Mouse (Mus musculus) liver, embryonic 15.5 days (tissue): ENCODE measurements around the gene C1ra. TPM values are rescaled to one million over a fixed set of nuclear protein-coding genes. Genes with fewer than 3 reads are reported as not detected.
"Not testable (repeated sequence)": the region's sequence is repeated elsewhere in the genome, so short reads cannot be mapped to it uniquely, and the experiment has no call there.

Source experiments
- ATAC-seq: fragments of 200-750 bp; cut with Nextera tagmentation; 2 replicates; pipeline ENCODE4 v1.8.0; 2017; ENCODE audit warnings: moderate number of reproducible peaks, mild to moderate bottlenecking, moderate library complexity; ENCODE audit not compliant: insufficient read depth
- H3K27ac ChIP-seq: fragments of 300-500 bp; sonication (generic); replicated peaks from 2 replicates; pipeline ENCODE4 v1.5.1; 2015; ENCODE audit warnings: mild to moderate bottlenecking, inconsistent platforms
- H3K27me3 ChIP-seq: fragments of 300-500 bp; sonication (generic); 2 replicates; pipeline ENCODE4 v1.6.1; 2015; ENCODE audit warnings: mild to moderate bottlenecking, inconsistent platforms
- H3K36me3 ChIP-seq: fragments of 300-500 bp; sonication (generic); replicated peaks from 2 replicates; pipeline ENCODE4 v1.6.1; 2015; ENCODE audit warnings: moderate library complexity, mild to moderate bottlenecking, inconsistent platforms
- H3K4me1 ChIP-seq: fragments of 300-500 bp; sonication (generic); replicated peaks from 2 replicates; pipeline ENCODE4 v1.6.1; 2015; ENCODE audit warnings: inconsistent platforms
- H3K4me2 ChIP-seq: fragments of 300-500 bp; sonication (generic); 2 replicates; pipeline ENCODE4 v1.6.1; 2015; ENCODE audit warnings: moderate library complexity, mild to moderate bottlenecking, inconsistent platforms
- H3K4me3 ChIP-seq: fragments of 300-500 bp; sonication (generic); replicated peaks from 2 replicates; pipeline ENCODE4 v1.5.1; 2015; ENCODE audit warnings: mild to moderate bottlenecking, inconsistent platforms
- H3K9ac ChIP-seq: fragments of 300-500 bp; sonication (generic); 2 replicates; pipeline ENCODE4 v1.6.1; 2015; ENCODE audit warnings: moderate library complexity, mild to moderate bottlenecking, inconsistent platforms
- H3K9me3 ChIP-seq: fragments of 300-500 bp; sonication (generic); replicated peaks from 2 replicates; pipeline ENCODE4 v1.6.1; 2016; ENCODE audit warnings: inconsistent platforms
- WGBS: fragments of 180-500 bp; shearing (Covaris S2); methylation state at CpG from one replicate; pipeline ENCODE4 v1.1.7; 2015; ENCODE audit warnings: mixed read lengths; ENCODE audit not compliant: insufficient replicate concordance; 5-methylcytosine and 5-hydroxymethylcytosine counted together
- polyA plus RNA-seq: library from polyadenylated mRNA; unstranded; fragments of >200 nt; fragmentation: Nextera tagmentation; extraction: Ambion mirVana; gene quantifications from 2 replicates; pipeline ENCODE4 v1.2.1, GENCODE M21; 2015

C1ra gene
- polyA plus RNA-seq, 1 experiment from 2014 or later = 18.8 TPM

DNA sequence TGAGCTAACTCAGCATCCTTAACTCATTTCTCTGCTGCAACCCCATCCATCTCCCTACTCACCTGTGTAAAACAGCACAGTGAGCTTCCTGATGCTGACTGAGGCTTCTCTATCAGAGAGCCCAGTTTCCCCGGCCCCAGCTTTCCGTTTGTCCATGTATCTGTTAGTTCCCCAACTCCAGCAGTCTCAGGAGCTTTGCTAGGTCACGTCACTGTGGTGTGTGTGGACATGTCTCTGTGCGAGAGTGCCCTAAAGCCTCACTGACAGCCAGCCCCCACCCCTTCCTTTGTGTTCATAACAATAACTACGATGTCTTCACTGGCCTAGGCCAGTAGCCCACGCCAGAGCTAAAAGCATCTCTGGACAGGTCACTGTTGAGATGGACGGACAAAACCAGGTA, 36.0 kb upstream of the C1ra start:
- peaks cover 73% of the 10 kb centered on the region for H3K4me1 ChIP-seq
- H3K36me3 ChIP-seq = no peaks in the 10 kb centered on the region
- WGBS = 70% methylated on average over 7 of the region's 7 CpGs
- no peaks in the 10 kb centered on the region for H3K27me3 ChIP-seq
- H3K4me2 ChIP-seq = no peak overlapping the region
- no peak overlapping the region for H3K27ac ChIP-seq
- ATAC-seq = no peak
- no peak overlapping the region for H3K9ac ChIP-seq
- H3K4me3 ChIP-seq = no peak overlapping the region
- H3K9me3 ChIP-seq = no peaks in the 10 kb centered on the region

DNA sequence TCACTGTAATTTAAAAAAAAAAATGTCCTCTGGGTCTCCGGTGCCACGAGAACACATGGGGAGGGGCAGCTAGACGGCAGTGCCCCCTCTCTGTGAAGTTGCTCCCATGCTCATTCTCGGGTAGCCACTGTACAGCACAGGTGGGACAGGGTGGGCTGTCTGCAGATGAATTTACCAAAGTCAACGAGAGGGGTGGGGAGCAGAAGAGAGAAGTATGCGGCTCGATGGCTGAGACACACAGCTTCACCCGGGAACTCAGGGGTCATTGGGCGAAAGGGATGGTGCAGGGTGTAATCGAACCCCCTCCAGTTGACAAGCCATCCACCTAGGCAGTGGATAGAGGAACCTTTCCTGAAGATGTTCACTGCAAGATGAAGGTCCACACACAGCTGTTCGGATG, 35.4 kb upstream of the C1ra start:
- no peak for ATAC-seq
- no peak overlapping the region for H3K4me2 ChIP-seq

GRCm38 (mm10) chr6:124477221-124477655, 35.0 kb upstream of the C1ra start:
- no peak overlapping the region for H3K4me3 ChIP-seq
- H3K4me1 ChIP-seq = peaks cover 67% of the 10 kb centered on the region
- H3K9me3 ChIP-seq = no peaks in the 10 kb centered on the region
- no peak overlapping the region for H3K4me2 ChIP-seq
- no peak for ATAC-seq
- H3K27me3 ChIP-seq = no peaks in the 10 kb centered on the region
- H3K36me3 ChIP-seq = no peaks in the 10 kb centered on the region
- H3K27ac ChIP-seq = peak overlapping the region; percentile 76
- no peak overlapping the region for H3K9ac ChIP-seq
- WGBS = 60% methylated on average over 5 of the region's 5 CpGs

More for the DNA sequence above, 35.4 kb upstream of the C1ra start:
- Histone ChIP-seq H3K27me3 (no peaks in the 10 kb centered on the region), H3K27ac (no peak overlapping the region), H3K9me3 (no peaks in the 10 kb centered on the region), H3K9ac (no peak overlapping the region), H3K36me3 (no peaks in the 10 kb centered on the region), H3K4me1 (peaks cover 70% of the 10 kb centered on the region), H3K4me3 (no peak overlapping the region)
- WGBS = 67% methylated on average over 11 of the region's 11 CpGs

DNA sequence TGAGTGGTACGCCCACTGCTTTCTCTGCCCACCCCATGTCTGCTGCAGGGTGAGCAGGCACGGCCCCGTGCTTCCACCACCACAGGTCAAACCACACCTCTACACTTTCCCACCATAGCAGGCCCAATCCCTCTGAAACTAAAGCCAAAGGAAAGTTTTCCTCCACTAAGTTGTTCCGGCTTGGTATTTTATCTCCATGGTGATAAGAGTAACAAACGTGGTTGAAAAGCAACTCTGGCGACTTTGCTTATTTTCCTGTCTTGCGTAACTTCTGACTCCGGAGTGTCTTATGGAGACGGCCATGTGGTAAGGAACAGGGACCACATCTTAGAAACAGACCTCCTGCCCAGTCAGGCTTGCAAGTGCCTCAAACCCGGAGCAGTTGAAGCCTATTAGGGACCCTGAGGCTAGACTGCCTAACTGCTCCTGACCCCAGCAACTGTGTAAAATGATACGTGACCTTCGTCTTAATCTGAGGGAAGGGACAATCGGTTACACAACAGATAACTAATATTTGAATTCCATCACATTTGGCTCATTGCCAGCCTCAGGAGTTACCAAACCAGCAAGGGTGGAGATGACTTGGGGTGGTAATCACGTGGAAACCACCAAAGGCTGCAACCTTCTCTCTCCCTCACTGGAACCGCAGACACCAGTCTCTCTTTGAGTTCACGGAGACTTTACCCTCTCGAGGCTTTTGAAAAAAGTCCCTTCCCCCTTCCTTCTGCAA, 34.1 kb upstream of the C1ra start:
- Histone ChIP-seq H3K27me3 (no peaks in the 10 kb centered on the region), H3K4me2 (peak overlapping the region; percentile 33), H3K4me1 (peaks cover 59% of the 10 kb centered on the region), H3K4me3 (no peak overlapping the region), H3K36me3 (no peaks in the 10 kb centered on the region), H3K9ac (no peak overlapping the region), H3K27ac (peak overlapping the region; percentile 76), H3K9me3 (no peaks in the 10 kb centered on the region)
- ATAC-seq = peak; percentile 38
- 21% methylated on average over 17 of the region's 17 CpGs for WGBS

DNA sequence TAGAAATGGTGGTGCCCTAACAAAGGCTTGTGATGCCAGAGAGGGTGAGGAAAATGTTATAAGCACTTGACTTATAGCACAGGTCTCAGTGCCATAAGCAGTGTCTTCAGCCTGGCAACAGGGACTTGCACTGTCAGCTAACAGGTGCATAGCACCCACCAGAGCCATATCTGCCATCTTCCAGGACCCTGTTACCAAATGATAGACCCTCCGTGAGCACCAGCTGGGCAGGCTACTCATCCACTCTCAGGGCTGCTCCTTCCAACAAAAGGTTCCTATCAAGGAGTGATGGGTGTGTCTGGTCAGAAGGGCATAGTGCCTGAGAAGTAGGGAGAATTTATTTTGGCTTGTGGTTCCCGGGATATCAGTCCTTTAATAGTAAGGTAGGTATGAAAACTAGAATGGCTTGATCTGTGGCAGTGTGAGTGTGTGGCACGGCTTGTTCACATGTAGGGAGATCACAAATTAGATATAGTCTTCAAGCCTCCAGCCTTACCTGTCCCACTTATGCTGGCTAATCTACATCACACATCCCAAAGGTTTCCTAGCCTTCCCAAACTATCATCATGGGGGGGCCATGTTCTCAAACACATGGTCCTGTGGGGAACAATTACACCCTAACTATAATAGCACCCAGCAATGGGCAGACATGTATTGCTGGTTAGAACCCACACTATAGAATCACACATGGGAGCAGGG, 33.2 kb upstream of the C1ra start:
- no peak for ATAC-seq
- 67% methylated on average over 3 of the region's 3 CpGs for WGBS

DNA sequence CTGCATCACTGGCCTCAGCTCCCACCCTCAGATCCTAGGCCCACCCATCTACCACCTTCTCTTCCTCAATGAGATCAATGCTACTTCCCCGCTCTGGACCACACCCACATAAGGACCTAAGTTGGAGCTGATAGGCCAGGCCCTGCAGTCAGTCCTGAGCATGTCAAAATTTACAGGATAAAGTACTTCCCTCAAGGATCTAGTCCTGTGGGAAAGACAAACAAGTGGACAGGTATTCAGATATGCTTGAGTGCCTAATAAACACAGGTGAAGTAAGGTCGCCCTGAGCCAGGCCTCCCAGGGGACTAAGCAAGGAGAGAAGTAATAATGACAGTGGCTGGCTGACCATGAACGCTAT, 32.7 kb upstream of the C1ra start:
- Histone ChIP-seq H3K36me3 (no peaks in the 10 kb centered on the region), H3K27me3 (no peaks in the 10 kb centered on the region), H3K9ac (no peak overlapping the region), H3K4me2 (no peak overlapping the region), H3K9me3 (no peaks in the 10 kb centered on the region), H3K4me3 (no peak overlapping the region), H3K27ac (no peak overlapping the region), H3K4me1 (peaks cover 46% of the 10 kb centered on the region)
- WGBS = 60% methylated on average over 3 of the region's 3 CpGs
- ATAC-seq = no peak

More for the DNA sequence above, 33.2 kb upstream of the C1ra start:
- peak overlapping the region; percentile 76 for H3K27ac ChIP-seq
- H3K9ac ChIP-seq = no peak overlapping the region
- no peaks in the 10 kb centered on the region for H3K9me3 ChIP-seq
- peaks cover 51% of the 10 kb centered on the region for H3K4me1 ChIP-seq
- H3K27me3 ChIP-seq = no peaks in the 10 kb centered on the region
- no peak overlapping the region for H3K4me2 ChIP-seq
- no peak overlapping the region for H3K4me3 ChIP-seq
- no peaks in the 10 kb centered on the region for H3K36me3 ChIP-seq

DNA sequence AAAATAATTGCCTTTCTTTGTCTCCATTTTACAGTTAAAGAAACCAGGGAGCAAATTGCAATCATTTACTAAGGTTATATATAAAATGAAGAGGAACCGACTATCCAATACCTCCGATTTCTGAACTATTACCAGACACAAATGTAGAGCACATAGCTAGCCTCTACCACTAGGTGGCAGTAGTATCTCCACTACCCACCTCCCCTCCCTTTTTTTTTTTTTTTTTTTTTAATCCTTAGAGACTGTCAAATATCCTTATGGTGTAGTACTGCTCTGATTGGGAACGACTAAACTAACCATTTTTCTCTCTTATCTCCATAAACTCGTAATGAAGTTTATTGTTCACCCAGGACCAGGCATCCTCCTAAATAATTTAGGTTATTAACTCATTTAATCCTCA, 31.9 kb upstream of the C1ra start:
- WGBS = 38% methylated on average over 4 of the region's 4 CpGs
- no peak overlapping the region for H3K4me2 ChIP-seq
- no peaks in the 10 kb centered on the region for H3K36me3 ChIP-seq
- H3K9ac ChIP-seq = no peak overlapping the region
- H3K9me3 ChIP-seq = no peaks in the 10 kb centered on the region
- H3K27me3 ChIP-seq = no peaks in the 10 kb centered on the region
- no peak for ATAC-seq
- no peak overlapping the region for H3K27ac ChIP-seq
- H3K4me3 ChIP-seq = no peak overlapping the region
- H3K4me1 ChIP-seq = peaks cover 44% of the 10 kb centered on the region

- ATAC-seq = peak; percentile 47
- Histone ChIP-seq H3K4me2 (no peak overlapping the region), H3K9me3 (no peaks in the 10 kb centered on the region), H3K36me3 (no peaks in the 10 kb centered on the region), H3K4me1 (peaks cover 44% of the 10 kb centered on the region), H3K4me3 (no peak overlapping the region), H3K27ac (peak overlapping the region; percentile 14), H3K27me3 (no peaks in the 10 kb centered on the region), H3K9ac (no peak overlapping the region)
- WGBS = 25% methylated on average over 6 of the region's 6 CpGs
Measured at GRCm38 (mm10) chr6:124481571-124481970, 30.6 kb upstream of the C1ra start.

DNA sequence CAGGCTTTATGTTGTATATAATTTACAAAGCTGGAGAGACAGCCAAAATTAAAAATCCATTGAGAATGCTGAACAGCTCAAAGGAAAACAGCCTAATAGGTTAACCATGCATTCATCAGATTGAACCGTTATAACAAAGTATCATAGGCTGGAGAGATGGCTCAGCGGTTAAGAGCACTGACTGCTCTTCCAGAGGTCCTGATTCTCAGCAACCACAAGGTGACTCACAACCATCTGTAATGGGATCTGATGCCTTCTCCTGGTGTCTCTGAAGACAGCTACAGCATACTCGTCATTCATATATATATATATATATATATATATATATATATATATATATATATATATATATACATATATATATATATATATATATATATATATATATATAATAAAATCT, 28.4 kb upstream of the C1ra start:
- H3K4me2 ChIP-seq, H3K27ac ChIP-seq, H3K9ac ChIP-seq, H3K9me3 ChIP-seq, H3K4me3 ChIP-seq, ATAC-seq, H3K36me3 ChIP-seq, H3K27me3 ChIP-seq: not testable (repeated sequence)
- H3K4me1 ChIP-seq = peaks cover 21% of the 10 kb centered on the region
- 68% methylated on average over 3 of the region's 3 CpGs for WGBS

GRCm38 (mm10) chr6:124484851-124485250, 27.4 kb upstream of the C1ra start:
- H3K27me3 ChIP-seq = no peaks in the 10 kb centered on the region
- H3K27ac ChIP-seq = no peak overlapping the region
- WGBS = 72% methylated on average over 7 of the region's 7 CpGs
- no peak overlapping the region for H3K9ac ChIP-seq
- no peak overlapping the region for H3K4me2 ChIP-seq
- H3K36me3 ChIP-seq = no peaks in the 10 kb centered on the region
- no peak overlapping the region for H3K4me3 ChIP-seq
- peaks cover 11% of the 10 kb centered on the region; the same call in 1 of the 2 replicates for H3K4me1 ChIP-seq
- no peaks in the 10 kb centered on the region; the same call in 1 of the 2 replicates for H3K9me3 ChIP-seq
- no peak for ATAC-seq

- 0 out of 2 replicates have a peak overlapping the region, but pooled peaks have one; percentile 8 for H3K4me2 ChIP-seq
- no peak overlapping the region for H3K9ac ChIP-seq
- no peak overlapping the region for H3K4me3 ChIP-seq
Measured at GRCm38 (mm10) chr6:124485414-124486144, 26.6 kb upstream of the C1ra start.

More at GRCm38 (mm10) chr6:124485414-124486144, 26.6 kb upstream of the C1ra start:
- no peak for ATAC-seq
- H3K27me3 ChIP-seq = no peaks in the 10 kb centered on the region
- 42% methylated on average over 21 of the region's 21 CpGs for WGBS
- H3K27ac ChIP-seq = no peak overlapping the region
- H3K36me3 ChIP-seq = no peaks in the 10 kb centered on the region
- H3K9me3 ChIP-seq = no peaks in the 10 kb centered on the region; the same call in 1 of the 2 replicates
- 0 out of 2 replicates have a peak, but pooled peaks cover 9% of the 10 kb centered on the region for H3K4me1 ChIP-seq
